Mouse (Mus musculus) megakaryocyte, embryonic 14.5 days (primary cell): ENCODE data around the gene Them7.

Source experiments
- FLI1 ChIP-seq: IDR thresholded peaks from 2 replicates; pipeline ENCODE4 v1.6.1; 2012; ENCODE audit warnings: low read length, inconsistent platforms, mixed read lengths
- GATA1 ChIP-seq: IDR thresholded peaks from 3 replicates; pipeline ENCODE4 v1.6.1; 2012; ENCODE audit warnings: mixed read lengths, low read length, inconsistent platforms, borderline replicate concordance

- TF ChIP-seq GATA1 (no peak), FLI1 (no peak)
These were observed 77.4 kb downstream of the Them7 start for GRCm38 (mm10) chr2:105301531-105301930.
